Mouse (Mus musculus) hindbrain, embryonic 10.5 days (tissue): ENCODE measurements around the gene Usp6nl. TPM values are rescaled to one million over a fixed set of nuclear protein-coding genes. Genes with fewer than 3 reads are reported as not detected.

Experiments used
- DNase-seq: peaks from one replicate; pipeline ENCODE4 v3.0.0-alpha.2; 2017; ENCODE audit warnings: low spot score
- H3K27ac ChIP-seq: fragments of 300-500 bp; sonication (generic); 2 replicates; pipeline ENCODE4 v1.5.1; 2016; ENCODE audit warnings: mild to moderate bottlenecking, moderate library complexity
- H3K27me3 ChIP-seq: fragments of 300-500 bp; sonication (generic); 2 replicates; pipeline ENCODE4 v1.6.1; 2016; ENCODE audit warnings: mild to moderate bottlenecking; ENCODE audit not compliant: poor library complexity, insufficient read depth, severe bottlenecking
- H3K36me3 ChIP-seq: fragments of 300-500 bp; sonication (generic); 2 replicates; pipeline ENCODE4 v1.6.1; 2016; ENCODE audit warnings: mild to moderate bottlenecking, moderate library complexity
- H3K4me1 ChIP-seq: fragments of 300-500 bp; sonication (generic); replicated peaks from 2 replicates; pipeline ENCODE4 v1.6.1; 2016; ENCODE audit warnings: mild to moderate bottlenecking
- H3K4me3 ChIP-seq: fragments of 300-500 bp; sonication (generic); 2 replicates; pipeline ENCODE4 v1.5.1; 2016; ENCODE audit warnings: mild to moderate bottlenecking, moderate library complexity
- H3K9me3 ChIP-seq: fragments of 300-500 bp; sonication (generic); 2 replicates; pipeline ENCODE4 v1.6.1; 2016; ENCODE audit warnings: mild to moderate bottlenecking, moderate library complexity
- WGBS: fragments of 180-500 bp; shearing (Covaris S2); methylation state at CpG from one replicate; pipeline ENCODE4 v1.1.7; 2016; 5-methylcytosine and 5-hydroxymethylcytosine counted together
- polyA plus RNA-seq: library from polyadenylated mRNA; unstranded; fragments of >200 nt; fragmentation: Nextera tagmentation; extraction: Ambion mirVana; gene quantifications from 2 replicates; pipeline ENCODE4 v1.2.1, GENCODE M21; 2016

Usp6nl gene
- polyA plus RNA-seq, 1 experiment from 2014 or later: 11.6 TPM

GRCm38 (mm10) chr2:6336649-6337048 is 14.2 kb downstream of the Usp6nl start:
- 93% methylated on average over 3 of the region's 3 CpGs for WGBS

DNA sequence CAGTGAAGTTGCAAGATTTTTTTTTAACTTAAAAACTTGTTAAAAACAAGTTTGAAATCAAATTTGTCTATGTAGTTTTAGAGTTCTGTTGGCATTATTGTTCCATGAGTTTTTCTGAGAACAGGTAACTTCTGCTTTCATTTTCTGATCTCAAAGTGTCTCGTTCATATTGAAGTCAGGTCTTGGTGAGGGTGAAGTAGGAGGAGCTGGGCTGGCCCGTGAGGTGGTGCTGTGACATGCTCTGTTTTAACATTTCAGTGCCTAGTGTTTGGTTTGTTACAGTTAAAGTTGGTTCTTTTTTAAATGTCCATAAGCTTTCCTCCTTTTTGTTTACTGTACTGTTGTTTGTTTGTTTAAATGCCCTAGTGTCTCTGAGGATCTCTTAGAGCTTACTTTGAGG is 15.0 kb downstream of the Usp6nl start:
- Histone ChIP-seq H3K9me3 (no peaks in the 10 kb centered on the region), H3K27ac (no peak overlapping the region), H3K36me3 (peaks cover 16% of the 10 kb centered on the region), H3K27me3 (no peaks in the 10 kb centered on the region), H3K4me1 (peaks cover 19% of the 10 kb centered on the region), H3K4me3 (no peak overlapping the region)
- WGBS: 84% methylated on average over 2 of the region's 2 CpGs
- no peak for DNase-seq

More at GRCm38 (mm10) chr2:6336649-6337048, 14.2 kb downstream of the Usp6nl start:
- H3K36me3 ChIP-seq: peaks cover 14% of the 10 kb centered on the region
- H3K27me3 ChIP-seq: no peaks in the 10 kb centered on the region
- no peaks in the 10 kb centered on the region for H3K9me3 ChIP-seq
- peaks cover 19% of the 10 kb centered on the region for H3K4me1 ChIP-seq
- no peak overlapping the region for H3K4me3 ChIP-seq
- DNase-seq: no peak
- H3K27ac ChIP-seq: no peak overlapping the region

- 91% methylated on average over 9 of the region's 9 CpGs for WGBS
- Histone ChIP-seq H3K27ac (no peak overlapping the region), H3K36me3 (peaks cover 20% of the 10 kb centered on the region), H3K27me3 (no peaks in the 10 kb centered on the region), H3K4me1 (peaks cover 16% of the 10 kb centered on the region), H3K9me3 (no peaks in the 10 kb centered on the region), H3K4me3 (no peak overlapping the region)
- DNase-seq: no peak
These were observed 15.7 kb downstream of the Usp6nl start for GRCm38 (mm10) chr2:6338031-6338629.

- Histone ChIP-seq H3K9me3 (0 out of 2 replicates have a peak, but pooled peaks cover under 1% of the 10 kb centered on the region), H3K36me3 (peaks cover 31% of the 10 kb centered on the region), H3K27me3 (no peaks in the 10 kb centered on the region), H3K4me3 (no peak overlapping the region), H3K4me1 (no peaks in the 10 kb centered on the region), H3K27ac (no peak overlapping the region)
- 94% methylated on average over 2 of the region's 2 CpGs for WGBS
- no peak for DNase-seq
These were observed 18.0 kb downstream of the Usp6nl start for GRCm38 (mm10) chr2:6340439-6340838.

DNA sequence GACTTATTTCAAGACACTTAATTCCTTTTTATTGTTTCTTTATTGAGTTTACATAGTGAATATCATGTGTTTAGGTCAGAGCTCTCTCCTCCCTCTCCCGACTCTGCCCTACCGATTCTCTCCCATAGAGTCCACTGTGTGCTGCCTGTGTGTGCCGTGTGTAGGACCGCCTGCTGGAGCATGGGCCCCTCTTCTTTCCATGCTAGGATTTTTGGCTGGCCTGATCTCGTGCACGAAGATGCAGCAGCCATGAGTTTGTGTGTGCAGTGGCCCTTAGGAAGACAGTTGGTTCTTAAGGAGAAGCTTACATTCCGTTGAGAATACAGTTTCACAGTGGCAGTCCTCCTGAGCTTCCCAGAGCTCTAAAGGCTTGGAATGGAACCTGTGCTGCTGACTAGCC is 19.0 kb downstream of the Usp6nl start:
- no peak overlapping the region for H3K4me3 ChIP-seq
- 88% methylated on average over 7 of the region's 7 CpGs for WGBS
- no peak for DNase-seq

DNA sequence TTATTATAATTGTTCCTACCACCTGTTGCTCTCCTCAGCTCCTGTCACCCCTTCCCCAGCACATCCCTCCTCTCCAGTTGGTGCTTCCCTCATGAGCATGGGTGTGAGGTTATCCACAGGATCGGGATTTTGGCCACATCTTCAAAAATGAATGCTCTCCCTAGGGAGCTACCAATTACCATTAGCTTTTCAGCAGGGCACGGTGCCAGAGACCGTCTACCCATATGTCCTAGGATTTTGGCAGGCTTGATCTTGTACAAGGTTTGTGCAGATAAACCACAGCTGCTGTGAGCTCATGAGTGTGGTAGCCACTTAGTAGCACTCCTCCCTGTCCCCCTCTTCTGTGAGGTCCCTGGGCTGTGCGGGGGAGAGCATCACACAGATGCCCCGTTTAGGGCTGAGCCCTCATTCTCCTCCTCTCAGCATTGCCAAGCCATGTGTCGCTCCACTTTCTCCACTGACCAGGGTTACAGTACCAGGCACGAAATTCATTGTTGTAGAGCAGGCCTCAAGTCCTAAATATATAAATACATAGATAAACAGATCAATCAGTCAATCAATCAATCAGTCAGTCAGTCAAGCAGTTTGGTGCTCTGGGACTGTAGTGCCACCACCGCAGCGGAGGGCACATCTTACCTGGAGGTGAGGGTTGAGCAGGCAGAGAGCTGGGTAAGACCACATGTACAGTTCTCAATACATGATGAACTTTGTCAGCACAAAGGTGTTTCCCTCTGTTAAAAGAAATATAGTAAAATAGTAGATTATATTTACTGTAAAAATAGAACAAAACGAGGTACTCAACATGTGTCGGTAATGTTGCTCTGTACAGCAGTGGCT is 27.0 kb downstream of the Usp6nl start:
- H3K4me1 ChIP-seq: peaks cover 37% of the 10 kb centered on the region
- H3K36me3 ChIP-seq: peaks cover 15% of the 10 kb centered on the region
- DNase-seq: no peak
- no peak overlapping the region for H3K27ac ChIP-seq
- WGBS: 90% methylated on average over 11 of the region's 11 CpGs
- H3K27me3 ChIP-seq: no peaks in the 10 kb centered on the region
- H3K9me3 ChIP-seq: 0 out of 2 replicates have a peak, but pooled peaks cover 2% of the 10 kb centered on the region
- H3K4me3 ChIP-seq: no peak overlapping the region

More for the DNA sequence above, 19.0 kb downstream of the Usp6nl start:
- Histone ChIP-seq H3K9me3 (0 out of 2 replicates have a peak, but pooled peaks cover 2% of the 10 kb centered on the region), H3K27ac (no peak overlapping the region), H3K36me3 (peaks cover 35% of the 10 kb centered on the region), H3K27me3 (no peaks in the 10 kb centered on the region), H3K4me1 (no peaks in the 10 kb centered on the region)

DNA sequence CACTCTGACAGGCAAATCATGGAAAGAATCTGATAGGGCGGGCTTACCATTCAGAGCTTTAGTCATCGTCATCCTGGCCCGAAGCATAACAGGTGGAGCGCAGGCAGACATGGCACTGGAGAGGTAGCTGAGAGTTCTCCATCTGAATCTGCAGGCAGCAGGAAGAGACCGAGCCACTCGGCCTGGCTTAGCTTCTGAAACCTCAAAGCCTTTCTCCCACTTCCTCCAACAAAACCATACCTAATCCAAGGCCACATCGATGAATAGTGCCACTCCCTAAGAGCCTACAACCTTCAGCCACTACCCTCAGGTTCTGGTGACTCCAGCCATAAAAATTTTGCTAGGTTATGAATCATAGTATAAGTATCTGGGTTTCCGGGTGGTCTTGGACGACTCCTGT is 27.7 kb downstream of the Usp6nl start:
- 87% methylated on average over 9 of the region's 9 CpGs for WGBS
- no peak for DNase-seq
- Histone ChIP-seq H3K27me3 (no peaks in the 10 kb centered on the region), H3K36me3 (peaks cover 9% of the 10 kb centered on the region), H3K4me3 (no peak overlapping the region), H3K9me3 (0 out of 2 replicates have a peak, but pooled peaks cover 2% of the 10 kb centered on the region), H3K27ac (no peak overlapping the region), H3K4me1 (peaks cover 37% of the 10 kb centered on the region)

- Histone ChIP-seq H3K4me3 (no peak overlapping the region), H3K27ac (no peak overlapping the region), H3K4me1 (peaks cover 37% of the 10 kb centered on the region), H3K9me3 (no peaks in the 10 kb centered on the region), H3K36me3 (peaks cover under 1% of the 10 kb centered on the region), H3K27me3 (no peaks in the 10 kb centered on the region)
- DNase-seq: no peak
- 78% methylated on average over 7 of the region's 7 CpGs for WGBS
These were observed 28.6 kb downstream of the Usp6nl start for GRCm38 (mm10) chr2:6350931-6351695.

GRCm38 (mm10) chr2:6352541-6352971 is 30.1 kb downstream of the Usp6nl start:
- no peak overlapping the region for H3K4me3 ChIP-seq
- H3K36me3 ChIP-seq: peaks cover 12% of the 10 kb centered on the region
- WGBS: 71% methylated on average over 14 of the region's 14 CpGs
- peaks cover 37% of the 10 kb centered on the region for H3K4me1 ChIP-seq
- DNase-seq: peak; percentile 16
- no peaks in the 10 kb centered on the region for H3K27me3 ChIP-seq
- H3K27ac ChIP-seq: no peak overlapping the region
- H3K9me3 ChIP-seq: no peaks in the 10 kb centered on the region

- peaks cover 37% of the 10 kb centered on the region for H3K4me1 ChIP-seq
- peaks cover 17% of the 10 kb centered on the region for H3K36me3 ChIP-seq
- no peak for DNase-seq
- 82% methylated on average over 4 of the region's 4 CpGs for WGBS
- no peaks in the 10 kb centered on the region for H3K9me3 ChIP-seq
- no peak overlapping the region for H3K27ac ChIP-seq
- H3K27me3 ChIP-seq: no peaks in the 10 kb centered on the region
- H3K4me3 ChIP-seq: no peak overlapping the region
These were observed 30.6 kb downstream of the Usp6nl start for GRCm38 (mm10) chr2:6353060-6353459.

GRCm38 (mm10) chr2:6357306-6357705 is 34.8 kb downstream of the Usp6nl start:
- WGBS: 95% methylated on average over 7 of the region's 7 CpGs
- no peak overlapping the region for H3K27ac ChIP-seq

DNA sequence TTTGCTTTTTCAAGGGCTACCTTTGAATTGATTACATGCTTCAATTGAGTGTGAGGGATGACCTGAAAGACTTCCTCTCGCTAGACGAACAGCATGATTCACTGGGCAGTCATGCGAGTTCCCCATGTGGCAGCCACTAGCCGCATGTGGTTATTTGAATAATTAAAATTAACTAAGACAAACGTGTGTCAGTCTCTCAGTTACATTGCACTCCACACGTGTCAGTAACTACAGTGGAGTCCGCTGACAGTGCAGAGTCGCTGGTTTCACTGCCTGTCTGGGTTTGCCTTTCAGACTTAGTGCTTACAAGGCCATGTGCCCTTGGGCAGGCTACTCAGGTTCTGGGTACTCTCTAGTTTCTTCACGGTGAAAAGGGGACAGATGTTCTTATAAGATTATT is 37.2 kb downstream of the Usp6nl start:
- no peaks in the 10 kb centered on the region for H3K9me3 ChIP-seq
- WGBS: 56% methylated on average over 9 of the region's 9 CpGs
- H3K36me3 ChIP-seq: peaks cover 20% of the 10 kb centered on the region
- no peaks in the 10 kb centered on the region for H3K27me3 ChIP-seq
- H3K4me3 ChIP-seq: no peak overlapping the region
- no peak overlapping the region for H3K27ac ChIP-seq
- no peak for DNase-seq
- peaks cover 24% of the 10 kb centered on the region for H3K4me1 ChIP-seq

More at GRCm38 (mm10) chr2:6357306-6357705, 34.8 kb downstream of the Usp6nl start:
- no peak overlapping the region for H3K4me3 ChIP-seq
- H3K36me3 ChIP-seq: peaks cover 20% of the 10 kb centered on the region
- no peak for DNase-seq
- peaks cover 25% of the 10 kb centered on the region for H3K4me1 ChIP-seq
- H3K9me3 ChIP-seq: no peaks in the 10 kb centered on the region
- H3K27me3 ChIP-seq: no peaks in the 10 kb centered on the region
